Mouse (Mus musculus): Measurements from ENCODE around the gene Ufc1. TPM values are rescaled to one million over a fixed set of nuclear protein-coding genes. Genes with fewer than 3 reads are reported as not detected.

Ufc1 gene
- polyA plus RNA-seq, 1 experiment from 2014 or later, result 116 TPM

DNA sequence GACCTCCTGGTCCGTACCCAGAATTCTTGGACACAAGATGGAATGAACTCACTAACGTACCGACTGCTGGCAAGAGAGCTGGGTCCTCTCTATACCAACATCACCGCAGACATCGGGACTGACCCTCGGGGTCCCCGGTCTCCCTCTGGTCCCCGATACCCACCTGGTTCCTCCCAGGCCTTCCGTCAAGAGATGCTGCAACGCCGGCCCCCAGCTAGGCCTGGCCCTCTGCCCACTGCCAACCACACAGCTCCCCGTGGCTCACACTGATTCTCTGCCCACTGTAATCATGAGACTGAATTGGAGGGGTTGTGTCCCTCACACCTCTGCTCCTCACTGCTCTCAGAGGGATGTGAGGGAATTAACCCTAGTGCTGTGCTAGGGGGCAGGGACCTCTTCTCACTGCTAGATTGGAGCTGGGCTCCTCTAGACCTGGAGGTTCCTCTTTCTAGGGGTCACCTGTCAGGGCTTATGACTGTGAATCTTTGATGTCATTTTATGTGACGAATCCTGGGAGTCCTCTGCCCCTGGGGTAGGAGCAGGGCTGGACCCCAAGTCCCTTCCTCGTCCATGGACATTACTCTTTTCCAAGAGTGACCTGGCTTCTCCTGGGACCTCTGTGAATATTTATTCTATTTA is 18.6 kb downstream of the Ufc1 start:
- 91% methylated on average over 14 of the region's 14 CpGs for WGBS
- ATAC-seq (ENCODE audit: low read depth), result no peak
- H3K4me3 ChIP-seq (ENCODE audit: low read depth, low read length), result no peak overlapping the region
- peaks cover 32% of the 10 kb centered on the region for H3K36me3 ChIP-seq (ENCODE audit: control insufficient read depth, insufficient read depth, low read length)
- no peak overlapping the region for H3K27ac ChIP-seq (ENCODE audit: low read depth, low read length)
- no peaks in the 10 kb centered on the region for H3K27me3 ChIP-seq (ENCODE audit: control insufficient read depth, insufficient read depth, low read length)
- H3K4me2 ChIP-seq (ENCODE audit: low read depth, low read length), result no peak overlapping the region
- H3K9me3 ChIP-seq (ENCODE audit: control insufficient read depth, low read length), result no peaks in the 10 kb centered on the region
- peaks cover 13% of the 10 kb centered on the region for H3K4me1 ChIP-seq (ENCODE audit: control insufficient read depth, insufficient read depth, low read length)
- no peak overlapping the region for H3K9ac ChIP-seq (replicated peaks; ENCODE audit: low read depth, low read length)

DNA sequence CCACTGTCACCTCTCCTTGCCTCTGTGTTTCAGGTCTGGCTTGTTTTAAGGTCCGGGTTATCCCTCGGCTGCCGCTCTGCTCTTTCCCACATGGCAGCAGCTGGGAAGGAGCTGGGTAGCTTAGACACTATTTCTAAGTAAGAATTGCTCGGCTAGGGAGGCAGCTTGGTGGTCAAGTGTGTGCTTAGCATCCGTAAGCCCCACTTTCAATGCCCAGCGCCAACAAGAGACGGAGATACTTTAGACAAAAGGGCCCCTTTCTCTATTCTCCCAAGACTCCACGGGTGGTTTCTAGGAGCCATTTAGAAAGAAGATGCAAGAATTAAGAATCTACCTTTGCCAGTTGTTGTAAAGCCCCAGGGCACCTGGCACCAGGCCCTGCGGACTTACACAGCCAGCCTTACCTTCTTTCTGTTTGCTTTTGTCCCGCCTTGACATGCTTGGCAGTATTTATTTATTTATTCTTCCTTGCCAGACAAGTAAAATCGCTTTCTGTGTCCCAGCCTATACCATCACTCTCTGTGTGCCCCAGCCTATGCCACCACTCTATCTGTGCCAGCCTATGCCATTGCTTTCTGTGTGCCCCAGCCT is 19.6 kb downstream of the Ufc1 start:
- 75% methylated on average over 11 of the region's 11 CpGs for WGBS
- H3K27me3 ChIP-seq (ENCODE audit: control insufficient read depth, insufficient read depth, low read length), result no peaks in the 10 kb centered on the region
- no peaks in the 10 kb centered on the region for H3K9me3 ChIP-seq (ENCODE audit: control insufficient read depth, low read length)
- H3K4me3 ChIP-seq (ENCODE audit: low read depth, low read length), result no peak overlapping the region
- no peak overlapping the region for H3K27ac ChIP-seq (ENCODE audit: low read depth, low read length)
- no peak overlapping the region for H3K9ac ChIP-seq (replicated peaks; ENCODE audit: low read depth, low read length)
- no peak for ATAC-seq (ENCODE audit: low read depth)
- H3K36me3 ChIP-seq (ENCODE audit: control insufficient read depth, insufficient read depth, low read length), result peaks cover 32% of the 10 kb centered on the region
- H3K4me1 ChIP-seq (ENCODE audit: control insufficient read depth, insufficient read depth, low read length), result peaks cover 19% of the 10 kb centered on the region
- H3K4me2 ChIP-seq (ENCODE audit: low read depth, low read length), result no peak overlapping the region

DNA sequence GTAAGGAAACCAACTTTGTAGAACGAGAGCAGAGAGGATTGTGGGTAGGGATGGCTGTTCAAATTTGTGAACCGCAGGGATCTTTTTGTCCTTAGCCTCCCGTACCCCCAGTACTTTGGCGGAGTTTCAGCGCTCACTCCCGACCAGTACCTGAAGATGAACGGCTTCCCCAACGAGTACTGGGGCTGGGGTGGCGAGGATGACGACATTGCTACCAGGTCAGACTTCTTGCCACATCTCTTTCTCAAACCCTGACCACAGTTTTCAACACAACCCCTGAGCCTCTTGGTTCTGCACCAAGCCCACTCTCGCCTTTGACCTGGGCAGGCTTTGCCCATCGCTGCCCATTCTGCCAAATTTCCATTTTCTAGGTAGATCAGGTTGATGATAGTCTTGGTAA is 20.7 kb downstream of the Ufc1 start:
- no peaks in the 10 kb centered on the region for H3K9me3 ChIP-seq (ENCODE audit: control insufficient read depth, low read length)
- H3K27ac ChIP-seq (ENCODE audit: low read depth, low read length), result no peak overlapping the region
- ATAC-seq (ENCODE audit: low read depth), result no peak
- H3K27me3 ChIP-seq (ENCODE audit: control insufficient read depth, insufficient read depth, low read length), result no peaks in the 10 kb centered on the region
- H3K4me3 ChIP-seq (ENCODE audit: low read depth, low read length), result no peak overlapping the region
- 95% methylated on average over 12 of the region's 12 CpGs for WGBS
- peaks cover 32% of the 10 kb centered on the region for H3K36me3 ChIP-seq (ENCODE audit: control insufficient read depth, insufficient read depth, low read length)
- H3K9ac ChIP-seq (replicated peaks; ENCODE audit: low read depth, low read length), result no peak overlapping the region
- peaks cover 13% of the 10 kb centered on the region for H3K4me1 ChIP-seq (ENCODE audit: control insufficient read depth, insufficient read depth, low read length)
- no peak overlapping the region for H3K4me2 ChIP-seq (ENCODE audit: low read depth, low read length)

DNA sequence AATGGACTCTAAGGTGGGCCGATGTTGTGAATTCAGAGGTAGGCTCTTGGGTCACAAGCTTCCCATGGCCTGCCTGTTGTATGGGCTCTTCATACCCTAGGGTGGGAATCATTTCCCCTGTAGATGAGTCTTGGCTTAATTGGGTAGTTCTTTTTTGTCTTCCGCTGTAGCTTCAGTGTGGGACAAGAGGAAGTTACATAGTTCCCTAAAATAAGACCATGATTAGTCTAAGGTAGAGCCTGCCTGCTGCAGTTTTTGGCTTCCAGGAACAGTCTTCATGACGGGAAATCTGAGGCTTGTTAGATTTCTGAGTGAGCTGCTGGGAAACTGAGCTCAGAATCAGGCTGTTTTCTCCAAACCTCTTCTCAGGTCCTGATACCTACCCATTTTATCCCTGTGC is 22.7 kb downstream of the Ufc1 start:
- Histone ChIP-seq H3K4me3 (ENCODE audit: low read depth, low read length) (no peak overlapping the region), H3K27me3 (ENCODE audit: control insufficient read depth, insufficient read depth, low read length) (no peaks in the 10 kb centered on the region), H3K4me2 (ENCODE audit: low read depth, low read length) (no peak overlapping the region), H3K36me3 (ENCODE audit: control insufficient read depth, insufficient read depth, low read length) (peaks cover 27% of the 10 kb centered on the region), H3K9ac (replicated peaks; ENCODE audit: low read depth, low read length) (no peak overlapping the region), H3K9me3 (ENCODE audit: control insufficient read depth, low read length) (no peaks in the 10 kb centered on the region), H3K4me1 (ENCODE audit: control insufficient read depth, insufficient read depth, low read length) (peaks cover 13% of the 10 kb centered on the region), H3K27ac (ENCODE audit: low read depth, low read length) (no peak overlapping the region)
- 91% methylated on average over 3 of the region's 3 CpGs for WGBS
- ATAC-seq (ENCODE audit: low read depth), result no peak

- Histone ChIP-seq H3K36me3 (ENCODE audit: control insufficient read depth, insufficient read depth, low read length) (peaks cover 22% of the 10 kb centered on the region), H3K4me3 (ENCODE audit: low read depth, low read length) (no peak overlapping the region; the same call in 1 of the 2 replicates), H3K4me2 (ENCODE audit: low read depth, low read length) (peak overlapping the region; percentile 94; the same call in 1 of the 2 replicates), H3K9me3 (ENCODE audit: control insufficient read depth, low read length) (no peaks in the 10 kb centered on the region), H3K4me1 (ENCODE audit: control insufficient read depth, insufficient read depth, low read length) (peaks cover 13% of the 10 kb centered on the region), H3K27me3 (ENCODE audit: control insufficient read depth, insufficient read depth, low read length) (no peaks in the 10 kb centered on the region), H3K9ac (replicated peaks; ENCODE audit: low read depth, low read length) (no peak overlapping the region), H3K27ac (ENCODE audit: low read depth, low read length) (no peak overlapping the region)
- no peak for ATAC-seq (ENCODE audit: low read depth)
- WGBS, result 76% methylated on average over 10 of the region's 10 CpGs
These were observed 23.2 kb downstream of the Ufc1 start for GRCm38 (mm10) chr1:171271622-171272021.

GRCm38 (mm10) chr1:171271196-171271595 is 23.6 kb downstream of the Ufc1 start:
- H3K9ac ChIP-seq (replicated peaks; ENCODE audit: low read depth, low read length), result peak overlapping the region; percentile 78
- ATAC-seq (ENCODE audit: low read depth), result no peak
- H3K27ac ChIP-seq (ENCODE audit: low read depth, low read length), result no peak overlapping the region
- H3K4me3 ChIP-seq (ENCODE audit: low read depth, low read length), result peak overlapping the region; percentile 66
- peak overlapping the region; percentile 94 for H3K4me2 ChIP-seq (ENCODE audit: low read depth, low read length)
- H3K36me3 ChIP-seq (ENCODE audit: control insufficient read depth, insufficient read depth, low read length), result peaks cover 18% of the 10 kb centered on the region; the same call in 1 of the 2 replicates
- peaks cover 13% of the 10 kb centered on the region for H3K4me1 ChIP-seq (ENCODE audit: control insufficient read depth, insufficient read depth, low read length)
- 56% methylated on average over 9 of the region's 9 CpGs for WGBS
- no peaks in the 10 kb centered on the region for H3K27me3 ChIP-seq (ENCODE audit: control insufficient read depth, insufficient read depth, low read length)
- H3K9me3 ChIP-seq (ENCODE audit: control insufficient read depth, low read length), result no peaks in the 10 kb centered on the region

DNA sequence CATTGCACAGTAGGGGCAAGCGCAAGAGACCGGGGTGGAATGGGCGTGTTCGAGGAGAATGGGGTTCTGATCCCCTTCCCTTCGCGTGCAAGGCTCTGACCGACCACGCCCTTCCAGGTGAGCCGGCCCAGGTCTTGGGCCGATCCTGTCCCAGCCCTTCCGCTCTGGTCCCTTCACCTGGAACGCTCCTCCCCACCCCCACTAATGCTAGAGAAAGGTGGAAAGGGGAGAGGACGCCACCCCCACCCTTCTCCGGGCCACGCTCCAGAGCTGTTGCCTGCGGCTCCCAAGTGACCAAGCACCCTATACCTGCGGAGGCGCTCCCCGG is 24.3 kb downstream of the Ufc1 start:
- ATAC-seq (ENCODE audit: low read depth), result peak; percentile 69
- H3K27ac ChIP-seq (ENCODE audit: low read depth, low read length), result 0 out of 2 replicates have a peak overlapping the region, but pooled peaks have one; percentile 36
- no peaks in the 10 kb centered on the region for H3K9me3 ChIP-seq (ENCODE audit: control insufficient read depth, low read length)
- H3K4me1 ChIP-seq (ENCODE audit: control insufficient read depth, insufficient read depth, low read length), result peaks cover 13% of the 10 kb centered on the region
- no peaks in the 10 kb centered on the region for H3K27me3 ChIP-seq (ENCODE audit: control insufficient read depth, insufficient read depth, low read length)
- peak overlapping the region; percentile 66 for H3K4me3 ChIP-seq (ENCODE audit: low read depth, low read length)
- H3K4me2 ChIP-seq (ENCODE audit: low read depth, low read length), result peak overlapping the region; percentile 94
- H3K9ac ChIP-seq (replicated peaks; ENCODE audit: low read depth, low read length), result peak overlapping the region; percentile 78
- under 1% methylated on average over 19 of the region's 19 CpGs for WGBS
- peaks cover 14% of the 10 kb centered on the region; the same call in 1 of the 2 replicates for H3K36me3 ChIP-seq (ENCODE audit: control insufficient read depth, insufficient read depth, low read length)

DNA sequence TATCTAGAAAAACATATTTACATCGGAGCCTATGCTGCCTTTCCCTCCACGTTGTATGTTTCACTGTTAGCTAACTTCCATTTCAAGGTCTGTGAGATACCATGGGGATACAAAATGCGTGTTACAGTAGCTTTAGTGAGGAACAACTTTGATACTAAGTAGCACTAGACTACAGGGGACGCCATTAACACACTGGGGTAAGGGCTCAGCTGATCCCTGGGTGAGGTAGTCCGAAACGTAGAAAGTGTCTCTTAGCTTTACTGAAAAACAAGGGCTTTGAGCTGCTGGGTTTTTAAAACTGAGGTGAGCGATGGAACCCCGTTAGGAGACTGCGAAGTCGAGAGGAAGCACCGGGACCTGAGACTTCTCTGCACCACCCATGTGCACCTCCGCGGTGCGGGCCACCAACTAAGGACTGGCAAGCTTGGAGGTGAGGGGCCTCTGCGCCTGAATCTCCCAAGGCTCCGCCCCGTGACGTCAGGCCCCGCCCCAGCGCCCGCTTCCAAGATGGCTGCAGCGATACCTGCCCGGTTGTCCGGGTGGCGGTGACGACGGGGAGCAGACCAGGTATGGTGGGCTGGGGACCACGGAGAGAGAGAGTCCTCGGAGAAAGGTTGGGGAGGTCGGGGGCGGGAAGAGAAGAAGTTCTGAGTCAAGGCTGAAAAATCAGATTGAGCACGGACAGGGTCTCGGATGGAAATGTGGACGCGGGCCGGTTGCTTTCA is 24.8 kb downstream of the Ufc1 start, which contains the start of gene B4galt3:
B4galt3 (plus strand) TSS at position 481 of the 725 bp plus-strand sequence.
- no peaks in the 10 kb centered on the region for H3K27me3 ChIP-seq (ENCODE audit: control insufficient read depth, insufficient read depth, low read length)
- ATAC-seq (ENCODE audit: low read depth), result peak; percentile 95
- peak within 1 kb of the TSS; percentile 78 for H3K9ac ChIP-seq (replicated peaks; ENCODE audit: low read depth, low read length)
- H3K9me3 ChIP-seq (ENCODE audit: control insufficient read depth, low read length), result no peaks in the 10 kb centered on the region
- 3% methylated on average over 36 of the region's 36 CpGs for WGBS
- H3K4me1 ChIP-seq (ENCODE audit: control insufficient read depth, insufficient read depth, low read length), result peaks cover 13% of the 10 kb centered on the region
- peak within 1 kb of the TSS; percentile 94 for H3K4me2 ChIP-seq (ENCODE audit: low read depth, low read length)
- 0 out of 2 replicates have a peak within 1 kb of the TSS, but pooled peaks have one; percentile 36 for H3K27ac ChIP-seq (ENCODE audit: low read depth, low read length)
- peaks cover 12% of the 10 kb centered on the region; the same call in 1 of the 2 replicates for H3K36me3 ChIP-seq (ENCODE audit: control insufficient read depth, insufficient read depth, low read length)
- peak within 1 kb of the TSS; percentile 66 for H3K4me3 ChIP-seq (ENCODE audit: low read depth, low read length)

GRCm38 (mm10) chr1:171268341-171268740 is 26.5 kb downstream of the Ufc1 start:
- H3K27me3 ChIP-seq (ENCODE audit: control insufficient read depth, insufficient read depth, low read length), result no peaks in the 10 kb centered on the region
- no peak overlapping the region for H3K4me3 ChIP-seq (ENCODE audit: low read depth, low read length)
- no peaks in the 10 kb centered on the region for H3K9me3 ChIP-seq (ENCODE audit: control insufficient read depth, low read length)
- no peak overlapping the region for H3K27ac ChIP-seq (ENCODE audit: low read depth, low read length)
- H3K9ac ChIP-seq (replicated peaks; ENCODE audit: low read depth, low read length), result no peak overlapping the region
- no peak for ATAC-seq (ENCODE audit: low read depth)
- 0 out of 2 replicates have a peak, but pooled peaks cover 9% of the 10 kb centered on the region for H3K36me3 ChIP-seq (ENCODE audit: control insufficient read depth, insufficient read depth, low read length)
- no peak overlapping the region for H3K4me2 ChIP-seq (ENCODE audit: low read depth, low read length)
- H3K4me1 ChIP-seq (ENCODE audit: control insufficient read depth, insufficient read depth, low read length), result peaks cover 15% of the 10 kb centered on the region
- WGBS, result 65% methylated on average over 1 of the region's 1 CpGs
